Mouse (Mus musculus) ES-Bruce4 (cell line): Measurements from ENCODE around the gene Limd2.

Source experiments
- CTCF ChIP-seq: IDR thresholded peaks from one replicate; pipeline ENCODE4 v1.8.1; 2011; ENCODE audit warnings: low read depth, low read length
- EP300 ChIP-seq: IDR thresholded peaks from 2 replicates; pipeline ENCODE4 v1.6.1; 2011; ENCODE audit warnings: low read depth, low read length; ENCODE audit not compliant: insufficient read depth
- POLR2A ChIP-seq: IDR thresholded peaks from one replicate; pipeline ENCODE4 v1.8.1; 2011; ENCODE audit warnings: low read length; ENCODE audit not compliant: insufficient read depth

- TF ChIP-seq CTCF (no peak), EP300 (no peak), POLR2A (no peak)
These were observed 13.7 kb upstream of the Limd2 start for GRCm38 (mm10) chr11:106174372-106174771.
